In the genomic region with DNA sequence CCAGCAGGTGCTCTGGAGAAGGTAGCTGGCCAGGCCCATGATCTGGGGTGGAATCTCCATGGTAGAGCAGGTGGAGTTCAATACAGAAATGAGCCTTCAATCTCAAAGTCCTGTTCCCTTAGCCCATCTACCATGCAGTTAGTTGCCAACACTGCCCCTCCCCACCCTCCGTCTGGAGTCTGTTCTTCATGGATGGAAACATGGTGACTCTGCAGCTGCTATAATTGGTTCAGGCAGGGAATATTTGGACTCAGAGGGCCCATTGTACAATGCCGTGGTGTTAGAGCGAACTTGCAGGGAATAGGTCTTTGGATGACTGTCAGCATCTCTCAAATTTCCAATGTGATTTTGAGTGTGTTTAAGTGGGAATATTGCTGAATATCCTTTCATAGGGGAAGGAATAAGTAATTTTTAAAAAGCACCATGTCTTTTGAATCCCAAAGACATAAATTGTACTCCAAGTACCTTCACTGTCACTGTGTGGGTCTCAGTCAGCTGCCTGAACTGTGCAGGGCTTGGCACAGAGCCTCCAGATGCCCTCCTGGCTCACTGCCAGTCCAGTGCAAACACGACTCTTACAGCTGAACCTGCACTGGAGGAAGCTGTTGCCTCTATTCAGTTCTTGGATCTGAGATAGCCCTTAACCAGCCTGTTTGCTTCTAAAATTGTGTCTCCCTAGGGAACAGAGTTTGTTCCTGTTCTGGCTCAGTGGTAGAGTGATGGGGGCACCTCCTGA, we compare ENCODE assay signal across 11 mouse cellular contexts.
A peak's percentile ranks its signal among the peaks of the same experiment; 100 is the strongest.
DNase-seq lines count a peak whose midpoint lies in the region; ATAC-seq lines count a peak whose summit lies in the region.
"Had no signal": no experiment of that assay in that cellular context is flagged by ENCODE, and none has a peak within 500 bp of the region (broad histone marks: within the 10 kb centered on the region; RNA-seq: fewer than 3 reads in every experiment).

No protein-coding gene starts in this region.

- no peaks in the 10 kb centered on the region for H3K27me3 ChIP-seq in hindbrain, embryonic 14.5 days (ENCODE audit: control insufficient read depth, insufficient read depth, low read length)
- no peaks in the 10 kb centered on the region for H3K27me3 ChIP-seq in hindbrain, embryonic 13.5 days
- H3K27me3 ChIP-seq in lung, embryonic 15.5 days: no peaks in the 10 kb centered on the region
- no peaks in the 10 kb centered on the region for H3K27me3 ChIP-seq in forebrain, embryonic 16.5 days (replicated peaks; ENCODE audit: control insufficient read depth, insufficient read depth, low read length)
- H3K27me3 ChIP-seq: embryonic facial prominence, embryonic 12.5 days had no signal

- H3K9me3 ChIP-seq in hindbrain, embryonic 14.5 days (ENCODE audit: control insufficient read depth, low read length): no peaks in the 10 kb centered on the region
- H3K9me3 ChIP-seq in hindbrain, embryonic 13.5 days: no peaks in the 10 kb centered on the region
- no peaks in the 10 kb centered on the region for H3K9me3 ChIP-seq in lung, embryonic 15.5 days
- no peaks in the 10 kb centered on the region for H3K9me3 ChIP-seq in forebrain, embryonic 16.5 days (ENCODE audit: control insufficient read depth, low read length)
- H3K9me3 ChIP-seq: embryonic facial prominence, embryonic 12.5 days had no signal

- no peak overlapping the region for H3K4me3 ChIP-seq in hindbrain, embryonic 14.5 days (replicated peaks; ENCODE audit: low read length)
- no peak overlapping the region for H3K4me3 ChIP-seq in hindbrain, embryonic 13.5 days
- H3K4me3 ChIP-seq in lung, embryonic 15.5 days: no peak overlapping the region
- H3K4me3 ChIP-seq in forebrain, embryonic 16.5 days (replicated peaks; ENCODE audit: low read length): no peak overlapping the region
- H3K4me3 ChIP-seq: embryonic facial prominence, embryonic 12.5 days; myocyte had no signal

- no peak overlapping the region for H3K27ac ChIP-seq in hindbrain, embryonic 14.5 days
- no peak overlapping the region for H3K27ac ChIP-seq in hindbrain, embryonic 13.5 days
- no peak overlapping the region for H3K27ac ChIP-seq in lung, embryonic 15.5 days
- no peak overlapping the region for H3K27ac ChIP-seq in forebrain, embryonic 16.5 days (ENCODE audit: low read length)
- H3K27ac ChIP-seq: embryonic facial prominence, embryonic 12.5 days had no signal

- no peak overlapping the region for H3K9ac ChIP-seq in hindbrain, embryonic 14.5 days
- H3K9ac ChIP-seq in hindbrain, embryonic 13.5 days: no peak overlapping the region
- no peak overlapping the region for H3K9ac ChIP-seq in lung, embryonic 15.5 days
- H3K9ac ChIP-seq in forebrain, embryonic 16.5 days (replicated peaks; ENCODE audit: low read depth, low read length): no peak overlapping the region
- H3K9ac ChIP-seq: embryonic facial prominence, embryonic 12.5 days had no signal

- peak; percentile 68 for DNase-seq in hindbrain, embryonic 14.5 days (ENCODE audit: low spot score)
- DNase-seq in lung, postnatal 36 days: no peak
- DNase-seq in urinary bladder, postnatal 36 days (ENCODE audit: low spot score in 2 of 2): no peak
- DNase-seq in thymus, postnatal 25 days: no peak

- no peaks in the 10 kb centered on the region for H3K4me1 ChIP-seq in hindbrain, embryonic 14.5 days (replicated peaks; ENCODE audit: control insufficient read depth, insufficient read depth, low read length)
- H3K4me1 ChIP-seq in hindbrain, embryonic 13.5 days (replicated peaks): peaks cover 11% of the 10 kb centered on the region
- no peaks in the 10 kb centered on the region for H3K4me1 ChIP-seq in lung, embryonic 15.5 days
- peaks cover 8% of the 10 kb centered on the region for H3K4me1 ChIP-seq in forebrain, embryonic 16.5 days (replicated peaks; ENCODE audit: control insufficient read depth, insufficient read depth, low read length)
- H3K4me1 ChIP-seq: embryonic facial prominence, embryonic 12.5 days had no signal

- H3K4me2 ChIP-seq in hindbrain, embryonic 14.5 days (replicated peaks): no peak overlapping the region
- H3K4me2 ChIP-seq in hindbrain, embryonic 13.5 days: no peak overlapping the region
- H3K4me2 ChIP-seq in lung, embryonic 15.5 days: no peak overlapping the region
- no peak overlapping the region for H3K4me2 ChIP-seq in forebrain, embryonic 16.5 days (ENCODE audit: low read length)
- H3K4me2 ChIP-seq: embryonic facial prominence, embryonic 12.5 days had no signal

- ATAC-seq in hindbrain, embryonic 14.5 days (ENCODE audit: low FRiP score): no peak
- no peak for ATAC-seq in hindbrain, embryonic 13.5 days (ENCODE audit: low FRiP score)
- 0 out of 2 replicates have a peak, but pooled peaks have one; percentile 46 for ATAC-seq in lung, embryonic 15.5 days (ENCODE audit: borderline replicate concordance, extremely low read depth, low FRiP score, low TSS enrichment)
- peak; percentile 61; the same call in 1 of the 2 replicates for ATAC-seq in forebrain, embryonic 16.5 days
- ATAC-seq in hematopoietic stem cell, adult 5-6 weeks (replicated peaks in 1 of 2; ENCODE audit: insufficient read depth in 1 of 2, low FRiP score in 2 of 2, low TSS enrichment in 1 of 2, low read depth in 1 of 2, poor library complexity in 2 of 2, severe bottlenecking in 2 of 2): peak; percentile 68 to 71; a peak in 2 of 4 replicates
- ATAC-seq: lung, postnatal 0 days had no signal

- WGBS in hindbrain, embryonic 14.5 days: 60% methylated on average over 4 of the region's 4 CpGs
- 65% methylated on average over 4 of the region's 4 CpGs for WGBS in hindbrain, embryonic 13.5 days
- 59% methylated on average over 4 of the region's 4 CpGs for WGBS in lung, embryonic 15.5 days
- WGBS in forebrain, embryonic 16.5 days: 31% methylated on average over 4 of the region's 4 CpGs

- no peaks in the 10 kb centered on the region for H3K36me3 ChIP-seq in hindbrain, embryonic 14.5 days (replicated peaks; ENCODE audit: control insufficient read depth, insufficient read depth)
- no peaks in the 10 kb centered on the region for H3K36me3 ChIP-seq in hindbrain, embryonic 13.5 days
- H3K36me3 ChIP-seq in lung, embryonic 15.5 days: no peaks in the 10 kb centered on the region
- no peaks in the 10 kb centered on the region for H3K36me3 ChIP-seq in forebrain, embryonic 16.5 days (ENCODE audit: control insufficient read depth, insufficient read depth)
- H3K36me3 ChIP-seq: embryonic facial prominence, embryonic 12.5 days had no signal

Comparison
In these comparisons a context has a peak if more than half of its experiments do, and no peak if none do; other contexts are left out.
1. ATAC-seq: peak in lung, embryonic 15.5 days (single experiment), forebrain, embryonic 16.5 days (single experiment) and hematopoietic stem cell, adult 5-6 weeks (2 of 2); none in hindbrain, embryonic 14.5 days (single experiment) and hindbrain, embryonic 13.5 days (single experiment).